Mouse (Mus musculus) limb, embryonic 15.5 days (tissue): ENCODE measurements around the gene Rem1. TPM values are rescaled to one million over a fixed set of nuclear protein-coding genes. Genes with fewer than 3 reads are reported as not detected.

Experiments
- ATAC-seq: fragments of 200-750 bp; cut with Nextera tagmentation; 2 replicates; pipeline ENCODE4 v1.8.0; 2017; ENCODE audit warnings: low read depth, moderate TSS enrichment; ENCODE audit not compliant: insufficient number of reproducible peaks, low FRiP score, low TSS enrichment
- H3K27ac ChIP-seq: fragments of 300-500 bp; sonication (generic); 2 replicates; pipeline ENCODE4 v1.5.1; 2015; ENCODE audit warnings: moderate library complexity, mild to moderate bottlenecking, inconsistent platforms
- H3K27me3 ChIP-seq: fragments of 300-500 bp; sonication (generic); 2 replicates; pipeline ENCODE4 v1.6.1; 2015; ENCODE audit warnings: inconsistent platforms
- H3K36me3 ChIP-seq: fragments of 300-500 bp; sonication (generic); 2 replicates; pipeline ENCODE4 v1.6.1; 2015; ENCODE audit warnings: inconsistent platforms
- H3K4me1 ChIP-seq: fragments of 300-500 bp; sonication (generic); 2 replicates; pipeline ENCODE4 v1.6.1; 2015; ENCODE audit warnings: inconsistent platforms
- H3K4me2 ChIP-seq: fragments of 300-500 bp; sonication (generic); 2 replicates; pipeline ENCODE4 v1.6.1; 2015; ENCODE audit warnings: mild to moderate bottlenecking, inconsistent platforms
- H3K4me3 ChIP-seq: fragments of 300-500 bp; sonication (generic); 2 replicates; pipeline ENCODE4 v1.5.1; 2015; ENCODE audit warnings: mild to moderate bottlenecking, inconsistent platforms
- H3K9ac ChIP-seq: fragments of 300-500 bp; sonication (generic); 2 replicates; pipeline ENCODE4 v1.6.1; 2015; ENCODE audit warnings: inconsistent platforms
- H3K9me3 ChIP-seq: fragments of 300-500 bp; sonication (generic); 2 replicates; pipeline ENCODE4 v1.6.1; 2016; ENCODE audit warnings: inconsistent platforms
- WGBS: fragments of 180-500 bp; shearing (Covaris S2); methylation state at CpG from one replicate; pipeline ENCODE4 v1.1.7; 2015; 5-methylcytosine and 5-hydroxymethylcytosine counted together
- polyA plus RNA-seq: library from polyadenylated mRNA; unstranded; fragments of >200 nt; fragmentation: Nextera tagmentation; extraction: Ambion mirVana; gene quantifications from 2 replicates; pipeline ENCODE4 v1.2.1, GENCODE M21; 2015

Gene Rem1
- polyA plus RNA-seq, 1 experiment from 2014 or later = 5.2 TPM

DNA sequence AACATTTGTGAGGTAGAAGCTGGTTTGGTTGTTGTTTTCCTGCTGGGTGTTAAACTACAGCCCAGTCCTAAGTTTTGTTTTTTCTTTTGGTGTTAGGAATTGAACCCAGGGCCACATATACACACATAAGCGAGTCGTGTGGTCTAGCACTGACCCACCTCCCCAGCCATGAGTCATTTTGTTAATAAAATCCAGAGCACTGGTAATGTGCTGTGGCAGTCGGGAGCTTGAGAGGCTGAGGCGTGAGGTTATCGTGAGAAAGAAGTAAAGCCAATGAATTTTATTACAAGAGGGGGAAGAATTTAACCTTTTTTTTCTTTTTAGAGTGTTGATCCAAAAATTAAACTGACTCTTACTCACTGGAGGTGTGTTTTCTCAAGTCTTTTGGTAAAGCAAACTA, 56.3 kb downstream of the Rem1 start:
- Histone ChIP-seq H3K4me2 (no peak overlapping the region), H3K9ac (no peak overlapping the region), H3K36me3 (peaks cover 97% of the 10 kb centered on the region), H3K9me3 (0 out of 2 replicates have a peak, but pooled peaks cover 3% of the 10 kb centered on the region), H3K4me1 (no peaks in the 10 kb centered on the region; the same call in none of the 2 replicates), H3K27ac (no peak overlapping the region), H3K27me3 (no peaks in the 10 kb centered on the region), H3K4me3 (no peak overlapping the region)
- ATAC-seq = no peak
- 60% methylated on average over 5 of the region's 5 CpGs for WGBS

Other genes starting within 250 kb of the Rem1 start
- gene Sox12, start 228.9 kb upstream of the Rem1 start, polyA plus RNA-seq = 5.2 and 6.6 TPM in 2 replicates
- gene Zcchc3, start 211.9 kb upstream of the Rem1 start, polyA plus RNA-seq = 28.5 and 35.0 TPM in 2 replicates
- 0.10 TPM in 1 of 2 replicates, not detected in the other for gene 6820408C15Rik, start 211.4 kb upstream of the Rem1 start, polyA plus RNA-seq
- gene Defb23, start 162.3 kb upstream of the Rem1 start, polyA plus RNA-seq = not detected in 2 replicates
- not detected in 2 replicates for gene Defb20, start 149.9 kb upstream of the Rem1 start, polyA plus RNA-seq
- gene Defb22, start 136.8 kb upstream of the Rem1 start, polyA plus RNA-seq = not detected in 2 replicates
- gene Defb26, start 115.3 kb upstream of the Rem1 start, polyA plus RNA-seq = not detected in 2 replicates
- gene Defb28, start 108.7 kb upstream of the Rem1 start, polyA plus RNA-seq = not detected in 2 replicates
- gene Defb29, start 86.9 kb upstream of the Rem1 start, polyA plus RNA-seq = not detected in 2 replicates
- not detected in 2 replicates for gene Gm17416, start 57.6 kb upstream of the Rem1 start, polyA plus RNA-seq
- not detected in 2 replicates for gene Defb21, start 54.2 kb upstream of the Rem1 start, polyA plus RNA-seq
- gene Defb19, start 46.6 kb upstream of the Rem1 start, polyA plus RNA-seq = not detected in 2 replicates
- gene Defb45, start 27.6 kb upstream of the Rem1 start, polyA plus RNA-seq = not detected in 2 replicates
- gene Defb36, start 22.6 kb upstream of the Rem1 start, polyA plus RNA-seq = not detected in 2 replicates
- 0.92 and 1.1 TPM in 2 replicates for gene Defb25, start 3.9 kb upstream of the Rem1 start, polyA plus RNA-seq
- 143 and 150 TPM in 2 replicates for gene H13, start 42.5 kb downstream of the Rem1 start, polyA plus RNA-seq
- 22.0 and 24.2 TPM in 2 replicates for gene Mcts2, start 60.1 kb downstream of the Rem1 start, polyA plus RNA-seq
- 167 and 168 TPM in 2 replicates for gene Id1, start 109.3 kb downstream of the Rem1 start, polyA plus RNA-seq
- 33.9 and 36.2 TPM in 2 replicates for gene Cox4i2, start 127.2 kb downstream of the Rem1 start, polyA plus RNA-seq
- 96.2 and 96.7 TPM in 2 replicates for gene Bcl2l1, start 204.8 kb downstream of the Rem1 start, polyA plus RNA-seq
- gene Tpx2, start 221.0 kb downstream of the Rem1 start, polyA plus RNA-seq = 66.2 and 69.1 TPM in 2 replicates